Mouse (Mus musculus) ES-Bruce4 (cell line): ENCODE measurements at regions not wholly inside any gene's neighbourhood (a gene's known extent, or its start where the extent isn't known, plus 50 kb on each side); places are given as distances from the start of the nearest gene placed in this dataset.

ENCODE experiments used
- CTCF ChIP-seq: IDR thresholded peaks from one replicate; pipeline ENCODE4 v1.8.1; 2011; ENCODE audit warnings: low read depth, low read length
- POLR2A ChIP-seq: IDR thresholded peaks from one replicate; pipeline ENCODE4 v1.8.1; 2011; ENCODE audit warnings: low read length; ENCODE audit not compliant: insufficient read depth

DNA sequence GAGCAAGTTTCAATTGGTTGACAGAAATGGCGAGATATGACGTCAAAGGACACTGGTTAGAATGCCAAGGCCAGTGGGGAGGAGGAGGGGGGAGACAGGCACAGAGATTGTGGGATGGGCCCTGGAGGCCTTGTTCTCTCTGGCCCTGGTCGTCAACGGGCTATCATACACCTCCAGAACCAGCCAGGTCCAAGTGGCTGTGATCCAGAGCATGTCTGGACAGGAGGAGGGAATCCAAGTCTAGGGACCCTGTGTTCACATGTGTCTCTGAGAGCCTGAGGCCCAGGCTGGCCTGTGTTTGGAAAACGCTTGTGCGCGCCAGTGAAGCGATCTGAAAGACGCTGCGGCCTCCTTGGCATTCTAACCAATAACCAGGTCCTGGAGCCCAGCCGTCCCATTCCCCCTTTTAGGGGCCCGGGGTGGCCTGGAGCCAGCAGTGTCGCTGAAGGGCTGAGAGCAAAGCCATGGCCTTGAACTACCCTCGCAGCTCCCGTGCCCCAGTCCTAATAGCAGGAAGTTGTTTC is 65.1 kb upstream of the Ppara start:
- TF ChIP-seq POLR2A (no peak), CTCF (no peak)
